Mouse (Mus musculus) heart, postnatal 36 days (tissue): ENCODE data around the gene Tex30. TPM values are rescaled to one million over a fixed set of nuclear protein-coding genes. Genes with fewer than 3 reads are reported as not detected.
"Not testable (repeated sequence)": the region's sequence is repeated elsewhere in the genome, so short reads cannot be mapped to it uniquely, and the experiment has no call there.

Experiments used
- DNase-seq, 2 experiments: peaks; one replicate each; pipeline ENCODE4 v3.0.0; 2021 to 2022
- intact Hi-C: fragments of 180-260 bp; cut with DNase I; formaldehyde crosslinking; loops from one replicate; pipeline ENCODE4 v1.15.1; 2025
- total RNA-seq, 2 experiments: library from RNA; stranded (reverse); gene quantifications; 2 replicates each; pipeline ENCODE4 v1.2.3; 2021

The Tex30 gene
- total RNA-seq, 2 experiments from 2014 or later, result 6.3 to 9.2 TPM

DNA sequence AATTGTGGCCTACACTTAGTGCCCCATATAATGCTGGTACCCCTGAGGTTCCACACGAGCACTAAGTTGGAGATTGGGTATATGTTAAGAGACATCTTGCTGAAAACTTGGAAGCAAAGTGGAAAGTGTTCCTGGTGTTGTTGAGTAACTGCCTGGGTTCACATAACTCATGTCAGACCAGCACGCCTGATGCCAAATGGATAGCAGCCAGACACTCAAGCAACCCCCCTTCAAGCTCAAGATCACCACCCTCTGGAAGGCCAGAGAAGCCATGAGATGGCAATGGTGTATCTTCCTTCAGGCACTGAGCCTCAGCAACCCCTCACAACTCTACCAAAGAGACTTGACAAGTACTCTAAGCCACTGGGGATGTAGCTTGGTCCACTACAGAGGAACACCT, 55.7 kb downstream of the Tex30 start:
- DNase-seq, result no peak

DNA sequence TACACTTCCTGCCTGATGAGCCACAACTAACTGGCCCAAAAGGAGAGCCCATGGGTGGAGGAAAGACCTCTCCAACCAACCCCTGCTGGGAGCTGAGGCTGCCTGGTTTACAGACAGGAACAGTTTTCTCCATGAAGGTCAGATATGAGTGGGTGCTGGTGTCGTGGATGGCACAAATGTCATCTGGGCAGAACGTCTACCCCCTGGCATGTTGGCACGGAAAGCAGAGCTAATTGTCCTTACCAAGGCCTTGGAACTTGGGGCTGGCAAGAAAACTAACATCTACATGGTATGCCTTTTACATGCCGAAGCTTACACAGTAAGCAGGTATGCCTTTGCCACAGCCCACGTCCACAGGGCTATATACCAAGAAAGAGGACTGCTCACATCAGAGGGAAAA, 56.6 kb downstream of the Tex30 start:
- intact Hi-C loops, DNase-seq: not testable (repeated sequence)

More for the DNA sequence above, 55.7 kb downstream of the Tex30 start:
- intact Hi-C loops, result no loop called here

DNA sequence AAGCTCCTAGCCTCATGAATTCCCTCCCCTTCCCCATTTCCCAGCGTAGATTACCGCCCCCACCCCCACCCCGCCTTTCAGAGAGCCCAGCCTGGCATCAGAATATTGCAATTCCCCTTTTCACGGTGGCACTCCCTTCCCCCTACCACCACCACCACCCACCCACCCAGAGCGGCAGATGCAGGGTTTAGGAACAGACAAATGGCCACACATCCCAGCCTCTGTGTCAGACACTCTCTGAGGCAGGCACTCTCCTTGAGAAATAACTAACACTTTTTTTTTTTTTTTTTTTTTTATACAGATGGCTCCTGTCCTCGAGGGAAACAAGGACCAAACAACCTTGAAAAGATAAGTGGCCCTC, 59.7 kb downstream of the Tex30 start:
- intact Hi-C loops, result loop anchor here (1.0 kb wide), 1 partner anchor 143 kb away; no protein-coding TSS in a partner anchor
- no peak for DNase-seq

DNA sequence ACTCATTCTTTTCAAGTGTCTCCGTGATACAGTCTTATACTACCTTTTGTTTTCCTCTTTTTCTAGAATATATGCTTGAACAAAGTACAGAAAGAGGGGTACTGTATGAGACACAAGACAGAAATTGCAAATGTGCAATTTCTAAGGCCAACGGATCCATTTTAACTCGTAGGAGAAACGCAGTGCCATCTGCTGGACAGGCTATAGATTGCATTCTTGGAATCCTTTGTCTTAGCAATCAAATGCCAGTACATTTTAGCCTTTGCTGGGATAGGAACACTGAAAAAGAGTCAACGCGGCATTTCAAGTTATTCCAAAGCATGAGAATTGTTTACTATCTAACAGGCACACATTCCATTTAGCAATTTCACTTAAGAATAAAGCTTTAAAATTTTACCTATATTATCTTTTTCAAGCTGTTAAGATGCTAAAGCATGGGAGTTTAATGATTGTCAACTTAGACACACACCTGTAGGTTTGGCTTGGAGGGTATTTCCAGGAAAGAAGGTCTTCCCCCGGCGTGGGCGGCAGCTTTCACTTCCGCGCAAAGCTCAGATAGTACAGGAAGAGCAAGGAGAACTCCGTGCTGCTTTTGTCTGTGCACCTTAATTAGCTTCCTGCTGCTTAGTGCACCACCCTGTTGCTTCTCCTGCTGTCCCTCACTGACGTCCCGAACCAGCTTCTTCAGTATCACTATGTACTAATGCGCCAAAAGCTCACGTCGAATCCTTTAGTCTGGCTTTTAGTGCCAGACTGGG, 60.3 kb downstream of the Tex30 start:
- peak; percentile 44 to 48 for DNase-seq

More for the DNA sequence above, 60.3 kb downstream of the Tex30 start:
- intact Hi-C loops, result loop anchor here (1.0 kb wide), 2 partner anchors 140 to 143 kb away; no protein-coding TSS in a partner anchor

Other genes starting within 250 kb of the Tex30 start
- 10 to 100 TPM; 42.1 to 48.1 TPM for gene Tpp2, start 168.8 kb downstream of the Tex30 start, total RNA-seq
- not detected for gene Mettl21c, start 82.4 kb downstream of the Tex30 start, total RNA-seq
- not detected for gene Gm8251, start 40.5 kb downstream of the Tex30 start, total RNA-seq
- 10 to 100 TPM; 20.7 to 21.3 TPM for gene Kdelc1, start 16.4 kb upstream of the Tex30 start, total RNA-seq
- gene Bivm, start 16.5 kb upstream of the Tex30 start, total RNA-seq, result 10 to 100 TPM; 11.1 to 12.8 TPM
- 10 to 100 TPM; 16.6 to 17.1 TPM for gene Ercc5, start 45.3 kb upstream of the Tex30 start, total RNA-seq
- under 1 TPM in 1 of 2 experiments, not detected in 1; 0.14 TPM for gene Mettl21e, start 116.5 kb upstream of the Tex30 start, total RNA-seq